In genomic region chr5:53213711-53214352, GRCm38 (mm10) we compare ENCODE assay signal across 8 mouse cellular contexts. TPM values are rescaled to one million over a fixed set of nuclear protein-coding genes. Genes with fewer than 3 reads are reported as not detected.
DNase-seq lines count a peak whose midpoint lies in the region; ATAC-seq and TF ChIP-seq lines count a peak whose summit lies in the region.

Sel1l3 (minus strand) TSS chr5:53213927.

- TF ChIP-seq POLR2A in kidney, adult 2 months (IDR thresholded peaks at IDR 0.05; ENCODE audit: low read depth, low read length): no peak

- H3K4me3 ChIP-seq in kidney, adult 2 months (ENCODE audit: insufficient read depth, low read depth, low read length): peak within 1 kb of the TSS; percentile 56
- peak within 1 kb of the TSS; percentile 54 for H3K4me3 ChIP-seq in liver, embryonic 11.5 days (ENCODE audit: low read depth, low read length)
- H3K4me3 ChIP-seq in neural tube, embryonic 13.5 days: peak within 1 kb of the TSS; percentile 66

- H3K27me3 ChIP-seq in kidney, adult 2 months (replicated peaks; ENCODE audit: control insufficient read depth, insufficient read depth, low read length): no peaks in the 10 kb centered on the region
- peaks cover 59% of the 10 kb centered on the region for H3K27me3 ChIP-seq in liver, embryonic 11.5 days (replicated peaks; ENCODE audit: control insufficient read depth, insufficient read depth, low read length)
- H3K27me3 ChIP-seq in neural tube, embryonic 13.5 days: peaks cover 20% of the 10 kb centered on the region

- no peak for TF ChIP-seq CTCF in kidney, adult 2 months (conservative IDR thresholded peaks at IDR 0.05; ENCODE audit: insufficient read depth, insufficient read length, low read depth, low read length)

- 5% methylated on average over 28 of the region's 29 CpGs for WGBS in kidney, adult 2 months
- 4% methylated on average over 24 of the region's 29 CpGs for WGBS in liver, embryonic 11.5 days
- WGBS in neural tube, embryonic 13.5 days: 2% methylated on average over 24 of the region's 29 CpGs

- no peaks in the 10 kb centered on the region for H3K36me3 ChIP-seq in kidney, adult 2 months (ENCODE audit: control insufficient read depth, insufficient read depth, low read length)
- no peaks in the 10 kb centered on the region for H3K36me3 ChIP-seq in liver, embryonic 11.5 days (ENCODE audit: control insufficient read depth, insufficient read depth, low read length)
- H3K36me3 ChIP-seq in neural tube, embryonic 13.5 days: no peaks in the 10 kb centered on the region

- peak within 1 kb of the TSS; percentile 34; the same call in 1 of the 2 replicates for H3K9ac ChIP-seq in liver, embryonic 11.5 days (ENCODE audit: low read depth, low read length)
- peak within 1 kb of the TSS; percentile 89 for H3K9ac ChIP-seq in neural tube, embryonic 13.5 days

- no peaks in the 10 kb centered on the region for H3K9me3 ChIP-seq in liver, embryonic 11.5 days (ENCODE audit: control insufficient read depth, low read length)
- H3K9me3 ChIP-seq in neural tube, embryonic 13.5 days: no peaks in the 10 kb centered on the region

- intact Hi-C loops in gastrocnemius, postnatal 14 days (cut with DNase I; ENCODE audit: low total_unique reads): no loop called here

- H3K4me2 ChIP-seq in liver, embryonic 11.5 days: peak within 1 kb of the TSS; percentile 92
- H3K4me2 ChIP-seq in neural tube, embryonic 13.5 days: peak within 1 kb of the TSS; percentile 98

- peak; percentile 49 for DNase-seq in ovary, postnatal 36 days (ENCODE audit: low spot score)
- no peak for DNase-seq in ovary, postnatal 14 days (ENCODE audit: low spot score)
- DNase-seq in cerebellum, adult 9-11 months: peak; percentile 86
- peak; percentile 49 for DNase-seq in gastrocnemius, postnatal 14 days
- peak; percentile 78 for DNase-seq in kidney, adult 2 months
- DNase-seq in liver, embryonic 11.5 days (ENCODE audit: low spot score): peak; percentile 39
- no peak for DNase-seq in spleen, adult 12 weeks (ENCODE audit: low spot score)

- H3K4me1 ChIP-seq in kidney, adult 2 months (ENCODE audit: control insufficient read depth, insufficient read depth, low read length): peaks cover 6% of the 10 kb centered on the region; the same call in 1 of the 2 replicates
- H3K4me1 ChIP-seq in liver, embryonic 11.5 days (replicated peaks; ENCODE audit: control insufficient read depth, insufficient read depth, low read length): no peaks in the 10 kb centered on the region
- H3K4me1 ChIP-seq in neural tube, embryonic 13.5 days (replicated peaks): peaks cover 47% of the 10 kb centered on the region

- H3K27ac ChIP-seq in kidney, adult 2 months (ENCODE audit: insufficient read depth, low read depth, low read length): no peak within 1 kb of the TSS
- no peak within 1 kb of the TSS for H3K27ac ChIP-seq in liver, embryonic 11.5 days (ENCODE audit: low read depth, low read length)
- H3K27ac ChIP-seq in neural tube, embryonic 13.5 days (replicated peaks): peak within 1 kb of the TSS; percentile 73

- no peak; the same call in 1 of the 2 replicates for ATAC-seq in liver, embryonic 11.5 days (replicated peaks; ENCODE audit: low FRiP score)
- peak; percentile 68 for ATAC-seq in neural tube, embryonic 13.5 days (ENCODE audit: low read depth)

RNA-seq across cellular contexts. Expression of gene Sel1l3, which starts in this region (rescaled TPM):
- 10 to 100 TPM; 65.3 to 75.4 TPM for total RNA-seq in gastrocnemius, postnatal 14 days (2021)
- 28.6 and 31.5 TPM in 2 replicates for polyA plus RNA-seq in kidney, adult 2 months (2012; rRNA removed)
- 0.27 and 0.52 TPM in 2 replicates for polyA plus RNA-seq in liver, embryonic 11.5 days (2014; fragmentation: Nextera tagmentation; extraction: Ambion mirVana)
- 5.8 and 5.9 TPM in 2 replicates for polyA plus RNA-seq in neural tube, embryonic 13.5 days (2015; fragmentation: Nextera tagmentation; extraction: Ambion mirVana)

Comparison
In these comparisons a context has a peak if more than half of its experiments do, and no peak if none do; other contexts are left out.
1. DNase-seq: peak in ovary, postnatal 36 days (single experiment), cerebellum, adult 9-11 months (single experiment), gastrocnemius, postnatal 14 days (single experiment) and kidney, adult 2 months (single experiment); none in ovary, postnatal 14 days (single experiment) and spleen, adult 12 weeks (single experiment).
2. Peak in DNase-seq, H3K4me3 ChIP-seq, H3K9ac ChIP-seq and H3K4me2 ChIP-seq in liver, embryonic 11.5 days; RNA of the gene not detected or under 1 TPM.
3. Peak in every context shown above with its lines, with median percentiles within 50 percentile points of each other: H3K4me3 ChIP-seq.